Mouse (Mus musculus): Measurements from ENCODE around the gene Pzp. TPM values are rescaled to one million over a fixed set of nuclear protein-coding genes. Genes with fewer than 3 reads are reported as not detected.
A peak's percentile ranks its signal among the peaks of the same experiment; 100 is the strongest.

Pzp gene
- polyA plus RNA-seq, 1 experiment from 2014 or later, result 1,400 TPM

GRCm38 (mm10) chr6:128494646-128495331 lies 31.7 kb downstream of the Pzp start:
- Histone ChIP-seq H3K36me3 (replicated peaks; ENCODE audit: insufficient read depth, low read length) (peaks cover 29% of the 10 kb centered on the region), H3K9ac (replicated peaks) (no peak overlapping the region), H3K4me2 (ENCODE audit: low read depth, low read length) (no peak overlapping the region), H3K4me1 (ENCODE audit: insufficient read depth) (no peaks in the 10 kb centered on the region), H3K27ac (ENCODE audit: low read depth) (no peak overlapping the region; the same call in 1 of the 2 replicates), H3K9me3 (ENCODE audit: low read length) (no peaks in the 10 kb centered on the region), H3K4me3 (ENCODE audit: low read depth, low read length) (no peak overlapping the region), H3K27me3 (ENCODE audit: insufficient read depth, low read length) (no peaks in the 10 kb centered on the region)
- ATAC-seq (peak; percentile 81), DNase-seq (peak; percentile 48)
- WGBS (ENCODE audit: insufficient replicate concordance), result 63% methylated on average over 15 of the region's 15 CpGs
- TF ChIP-seq CTCF (IDR thresholded peaks at IDR 0.05; ENCODE audit: low read depth) (no peak), EP300 (IDR thresholded peaks at IDR 0.05; ENCODE audit: low read depth) (no peak)

- Histone ChIP-seq H3K27ac (ENCODE audit: low read depth) (no peak overlapping the region), H3K9ac (replicated peaks) (no peak overlapping the region), H3K27me3 (ENCODE audit: insufficient read depth, low read length) (no peaks in the 10 kb centered on the region), H3K4me3 (ENCODE audit: low read depth, low read length) (no peak overlapping the region), H3K9me3 (ENCODE audit: low read length) (no peaks in the 10 kb centered on the region), H3K36me3 (replicated peaks; ENCODE audit: insufficient read depth, low read length) (peaks cover 35% of the 10 kb centered on the region), H3K4me1 (ENCODE audit: insufficient read depth) (no peaks in the 10 kb centered on the region), H3K4me2 (ENCODE audit: low read depth, low read length) (no peak overlapping the region)
- 78% methylated on average over 4 of the region's 4 CpGs for WGBS (ENCODE audit: insufficient replicate concordance)
- TF ChIP-seq CTCF (IDR thresholded peaks at IDR 0.05; ENCODE audit: low read depth) (no peak), EP300 (IDR thresholded peaks at IDR 0.05; ENCODE audit: low read depth) (no peak)
- ATAC-seq, result no peak
- DNase-seq, result no peak
Observed at GRCm38 (mm10) chr6:128491916-128492315, 34.6 kb downstream of the Pzp start.

- Histone ChIP-seq H3K4me1 (ENCODE audit: insufficient read depth) (no peaks in the 10 kb centered on the region), H3K9ac (replicated peaks) (no peak overlapping the region), H3K27me3 (ENCODE audit: insufficient read depth, low read length) (no peaks in the 10 kb centered on the region), H3K36me3 (replicated peaks; ENCODE audit: insufficient read depth, low read length) (peaks cover 30% of the 10 kb centered on the region), H3K4me3 (ENCODE audit: low read depth, low read length) (no peak overlapping the region), H3K9me3 (ENCODE audit: low read length) (no peaks in the 10 kb centered on the region), H3K4me2 (ENCODE audit: low read depth, low read length) (no peak overlapping the region), H3K27ac (ENCODE audit: low read depth) (no peak overlapping the region)
- no peak for ATAC-seq
- 84% methylated on average over 10 of the region's 10 CpGs for WGBS (ENCODE audit: insufficient replicate concordance)
- DNase-seq, result no peak
- no peak for TF ChIP-seq EP300 (IDR thresholded peaks at IDR 0.05; ENCODE audit: low read depth)
- no peak for TF ChIP-seq CTCF (IDR thresholded peaks at IDR 0.05; ENCODE audit: low read depth)
Observed at GRCm38 (mm10) chr6:128490141-128490540, 36.4 kb downstream of the Pzp start.

GRCm38 (mm10) chr6:128487736-128488135 lies 38.8 kb downstream of the Pzp start:
- Histone ChIP-seq H3K36me3 (replicated peaks; ENCODE audit: insufficient read depth, low read length) (peaks cover 25% of the 10 kb centered on the region), H3K27me3 (ENCODE audit: insufficient read depth, low read length) (no peaks in the 10 kb centered on the region), H3K27ac (ENCODE audit: low read depth) (no peak overlapping the region), H3K4me2 (ENCODE audit: low read depth, low read length) (no peak overlapping the region), H3K4me1 (ENCODE audit: insufficient read depth) (no peaks in the 10 kb centered on the region), H3K9ac (replicated peaks) (no peak overlapping the region), H3K9me3 (ENCODE audit: low read length) (no peaks in the 10 kb centered on the region), H3K4me3 (ENCODE audit: low read depth, low read length) (no peak overlapping the region)
- DNase-seq (no peak), ATAC-seq (no peak)
- 78% methylated on average over 11 of the region's 11 CpGs for WGBS (ENCODE audit: insufficient replicate concordance)
- TF ChIP-seq EP300 (IDR thresholded peaks at IDR 0.05; ENCODE audit: low read depth) (no peak), CTCF (IDR thresholded peaks at IDR 0.05; ENCODE audit: low read depth) (no peak)

- TF ChIP-seq CTCF (IDR thresholded peaks at IDR 0.05; ENCODE audit: low read depth) (peak; percentile 99), EP300 (IDR thresholded peaks at IDR 0.05; ENCODE audit: low read depth) (no peak)
- no peak overlapping the region for H3K9ac ChIP-seq (replicated peaks)
- WGBS (ENCODE audit: insufficient replicate concordance), result 17% methylated on average over 25 of the region's 26 CpGs
- ATAC-seq (peak; percentile 91), DNase-seq (peak; percentile 97)
- H3K4me3 ChIP-seq (ENCODE audit: low read depth, low read length), result no peak overlapping the region
- H3K27me3 ChIP-seq (ENCODE audit: insufficient read depth, low read length), result no peaks in the 10 kb centered on the region
- H3K27ac ChIP-seq (ENCODE audit: low read depth), result no peak overlapping the region
- no peaks in the 10 kb centered on the region for H3K9me3 ChIP-seq (ENCODE audit: low read length)
- no peaks in the 10 kb centered on the region for H3K36me3 ChIP-seq (replicated peaks; ENCODE audit: insufficient read depth, low read length)
- peak overlapping the region; percentile 54 for H3K4me2 ChIP-seq (ENCODE audit: low read depth, low read length)
- peaks cover 2% of the 10 kb centered on the region; the same call in 1 of the 2 replicates for H3K4me1 ChIP-seq (ENCODE audit: insufficient read depth)
Observed at GRCm38 (mm10) chr6:128479463-128480454, 46.8 kb downstream of the Pzp start.

GRCm38 (mm10) chr6:128477495-128477894 lies 49.0 kb downstream of the Pzp start:
- Histone ChIP-seq H3K27ac (ENCODE audit: low read depth) (no peak overlapping the region), H3K27me3 (ENCODE audit: insufficient read depth, low read length) (no peaks in the 10 kb centered on the region), H3K4me1 (ENCODE audit: insufficient read depth) (peaks cover 2% of the 10 kb centered on the region; the same call in 1 of the 2 replicates), H3K4me2 (ENCODE audit: low read depth, low read length) (no peak overlapping the region), H3K4me3 (ENCODE audit: low read depth, low read length) (no peak overlapping the region), H3K9me3 (ENCODE audit: low read length) (no peaks in the 10 kb centered on the region), H3K9ac (replicated peaks) (no peak overlapping the region), H3K36me3 (replicated peaks; ENCODE audit: insufficient read depth, low read length) (no peaks in the 10 kb centered on the region)
- ATAC-seq (no peak), DNase-seq (no peak)
- 29% methylated on average over 4 of the region's 4 CpGs for WGBS (ENCODE audit: insufficient replicate concordance)
- TF ChIP-seq CTCF (IDR thresholded peaks at IDR 0.05; ENCODE audit: low read depth) (no peak), EP300 (IDR thresholded peaks at IDR 0.05; ENCODE audit: low read depth) (no peak)

All from liver, postnatal 0 days (tissue).